Mouse (Mus musculus) liver, embryonic 14.5 days (tissue): ENCODE measurements around the gene Scml4.

Source experiments
- CTCF ChIP-seq: IDR thresholded peaks from 2 replicates; pipeline ENCODE4 v1.5.1; 2016; ENCODE audit warnings: antibody characterized with exemption, low read depth, control low read depth
- EP300 ChIP-seq: IDR thresholded peaks from 2 replicates; pipeline ENCODE4 v1.6.1; 2016; ENCODE audit warnings: antibody characterized with exemption, low read depth

- TF ChIP-seq EP300 (no peak), CTCF (no peak)
These were observed 108.2 kb downstream of the Scml4 start for GRCm38 (mm10) chr10:42968332-42968731.
